Mouse (Mus musculus): Measurements from ENCODE around the gene Pdss2. TPM values are rescaled to one million over a fixed set of nuclear protein-coding genes. Genes with fewer than 3 reads are reported as not detected.

Pdss2 gene
- total and polyA plus RNA-seq, 2 experiments from 2014 or later, result 18.4 to 21.1 TPM

GRCm38 (mm10) chr10:43175156-43175601, 46.1 kb upstream of the Pdss2 start:
- Histone ChIP-seq H3K36me3 (ENCODE audit: insufficient read depth) (no peaks in the 10 kb centered on the region), H3K27ac (ENCODE audit: low read depth, low read length) (peak overlapping the region; percentile 97), H3K4me1 (ENCODE audit: insufficient read depth) (peaks cover 7% of the 10 kb centered on the region; the same call in 1 of the 2 replicates), H3K27me3 (ENCODE audit: insufficient read depth, low read length) (no peaks in the 10 kb centered on the region), H3K4me2 (ENCODE audit: low read depth) (peak overlapping the region; percentile 92), H3K9ac (peak overlapping the region; percentile 85), H3K9me3 (ENCODE audit: low read length) (no peaks in the 10 kb centered on the region), H3K4me3 (ENCODE audit: low read depth, low read length) (peak overlapping the region; percentile 88)
- 4% methylated on average over 18 of the region's 18 CpGs for whole genome bisulfite sequencing
- no peak for TF ChIP-seq CTCF (IDR thresholded peaks at IDR 0.05; ENCODE audit: low read depth)
- no peak for DNase-seq
- no peak; the same call in 1 of the 2 replicates for ATAC-seq

GRCm38 (mm10) chr10:43180313-43180912, 40.9 kb upstream of the Pdss2 start:
- H3K4me2 ChIP-seq (ENCODE audit: low read depth), result no peak overlapping the region
- 23% methylated on average over 5 of the region's 5 CpGs for WGBS
- no peak overlapping the region for H3K9ac ChIP-seq
- H3K4me3 ChIP-seq (ENCODE audit: low read depth, low read length), result no peak overlapping the region
- H3K9me3 ChIP-seq (ENCODE audit: low read length), result no peaks in the 10 kb centered on the region
- H3K27me3 ChIP-seq (ENCODE audit: insufficient read depth, low read length), result no peaks in the 10 kb centered on the region
- H3K4me1 ChIP-seq (ENCODE audit: insufficient read depth), result no peaks in the 10 kb centered on the region
- no peak for TF ChIP-seq CTCF (IDR thresholded peaks at IDR 0.05; ENCODE audit: low read depth)
- H3K36me3 ChIP-seq (ENCODE audit: insufficient read depth), result no peaks in the 10 kb centered on the region
- no peak overlapping the region for H3K27ac ChIP-seq (ENCODE audit: low read depth, low read length)
- DNase-seq (peak; percentile 25), ATAC-seq (no peak)

GRCm38 (mm10) chr10:43200206-43200605, 21.1 kb upstream of the Pdss2 start:
- Histone ChIP-seq H3K4me2 (ENCODE audit: low read depth) (no peak overlapping the region), H3K27ac (ENCODE audit: low read depth, low read length) (no peak overlapping the region), H3K36me3 (ENCODE audit: insufficient read depth) (no peaks in the 10 kb centered on the region), H3K9me3 (ENCODE audit: low read length) (no peaks in the 10 kb centered on the region), H3K4me1 (ENCODE audit: insufficient read depth) (no peaks in the 10 kb centered on the region), H3K4me3 (ENCODE audit: low read depth, low read length) (no peak overlapping the region), H3K27me3 (ENCODE audit: insufficient read depth, low read length) (no peaks in the 10 kb centered on the region), H3K9ac (no peak overlapping the region)
- 82% methylated on average over 2 of the region's 2 CpGs for WGBS
- TF ChIP-seq CTCF (IDR thresholded peaks at IDR 0.05; ENCODE audit: low read depth), result no peak
- ATAC-seq (no peak), DNase-seq (no peak)

- Histone ChIP-seq H3K4me2 (ENCODE audit: low read depth) (no peak overlapping the region), H3K9ac (no peak overlapping the region), H3K9me3 (ENCODE audit: low read length) (no peaks in the 10 kb centered on the region), H3K27me3 (ENCODE audit: insufficient read depth, low read length) (no peaks in the 10 kb centered on the region), H3K4me3 (ENCODE audit: low read depth, low read length) (no peak overlapping the region), H3K4me1 (ENCODE audit: insufficient read depth) (no peaks in the 10 kb centered on the region), H3K36me3 (ENCODE audit: insufficient read depth) (no peaks in the 10 kb centered on the region), H3K27ac (ENCODE audit: low read depth, low read length) (no peak overlapping the region)
- WGBS, result 84% methylated on average over 3 of the region's 3 CpGs
- TF ChIP-seq CTCF (IDR thresholded peaks at IDR 0.05; ENCODE audit: low read depth), result no peak
- ATAC-seq, result no peak
- DNase-seq, result no peak
Observed at GRCm38 (mm10) chr10:43203865-43204264, 17.4 kb upstream of the Pdss2 start.

- peak; percentile 8 for DNase-seq
- Histone ChIP-seq H3K4me1 (ENCODE audit: insufficient read depth) (no peaks in the 10 kb centered on the region), H3K9ac (no peak overlapping the region), H3K36me3 (ENCODE audit: insufficient read depth) (no peaks in the 10 kb centered on the region), H3K27ac (ENCODE audit: low read depth, low read length) (no peak overlapping the region), H3K4me2 (ENCODE audit: low read depth) (no peak overlapping the region), H3K27me3 (ENCODE audit: insufficient read depth, low read length) (no peaks in the 10 kb centered on the region), H3K9me3 (ENCODE audit: low read length) (no peaks in the 10 kb centered on the region), H3K4me3 (ENCODE audit: low read depth, low read length) (no peak overlapping the region)
- no peak for ATAC-seq
- peak; percentile 41; the same call in 1 of the 2 replicates for TF ChIP-seq CTCF (IDR thresholded peaks at IDR 0.05; ENCODE audit: low read depth)
- WGBS, result 38% methylated on average over 6 of the region's 6 CpGs
Observed at GRCm38 (mm10) chr10:43211866-43212265, 9.4 kb upstream of the Pdss2 start.

GRCm38 (mm10) chr10:43217361-43217900, 3.9 kb upstream of the Pdss2 start:
- H3K4me3 ChIP-seq (ENCODE audit: low read depth, low read length), result no peak overlapping the region
- H3K27me3 ChIP-seq (ENCODE audit: insufficient read depth, low read length), result no peaks in the 10 kb centered on the region
- H3K36me3 ChIP-seq (ENCODE audit: insufficient read depth), result no peaks in the 10 kb centered on the region
- no peak overlapping the region for H3K9ac ChIP-seq
- DNase-seq (no peak), ATAC-seq (no peak)
- no peak overlapping the region for H3K27ac ChIP-seq (ENCODE audit: low read depth, low read length)
- TF ChIP-seq CTCF (IDR thresholded peaks at IDR 0.05; ENCODE audit: low read depth), result no peak
- no peaks in the 10 kb centered on the region for H3K9me3 ChIP-seq (ENCODE audit: low read length)
- WGBS, result 91% methylated on average over 13 of the region's 13 CpGs
- no peak overlapping the region for H3K4me2 ChIP-seq (ENCODE audit: low read depth)
- H3K4me1 ChIP-seq (ENCODE audit: insufficient read depth), result peaks cover 6% of the 10 kb centered on the region; the same call in 1 of the 2 replicates

GRCm38 (mm10) chr10:43220479-43220878, 807 bp upstream of the Pdss2 start:
- WGBS, result 18% methylated on average over 7 of the region's 7 CpGs
- DNase-seq, result no peak
- peaks cover 7% of the 10 kb centered on the region; the same call in 1 of the 2 replicates for H3K4me1 ChIP-seq (ENCODE audit: insufficient read depth)
- H3K4me2 ChIP-seq (ENCODE audit: low read depth), result peak overlapping the region; percentile 95
- H3K9ac ChIP-seq, result peak overlapping the region; percentile 97
- ATAC-seq, result no peak
- H3K27ac ChIP-seq (ENCODE audit: low read depth, low read length), result peak overlapping the region; percentile 93
- H3K4me3 ChIP-seq (ENCODE audit: low read depth, low read length), result peak overlapping the region; percentile 78
- H3K36me3 ChIP-seq (ENCODE audit: insufficient read depth), result no peaks in the 10 kb centered on the region
- TF ChIP-seq CTCF (IDR thresholded peaks at IDR 0.05; ENCODE audit: low read depth), result no peak
- H3K27me3 ChIP-seq (ENCODE audit: insufficient read depth, low read length), result no peaks in the 10 kb centered on the region
- H3K9me3 ChIP-seq (ENCODE audit: low read length), result no peaks in the 10 kb centered on the region
